Mouse (Mus musculus) G1E (cell line): ENCODE measurements around the gene Slc25a33.

Experiments used
- CTCF ChIP-seq: IDR thresholded peaks from 2 replicates; pipeline ENCODE4 v1.5.1; 2012; ENCODE audit warnings: low read depth, low read length, inconsistent platforms, mixed read lengths
- TAL1 ChIP-seq: conservative IDR thresholded peaks from 2 replicates; pipeline ENCODE4 v1.6.1; 2012; ENCODE audit warnings: low read depth, low read length, inconsistent platforms, mixed read lengths

- TF ChIP-seq CTCF, result no peak
- no peak for TF ChIP-seq TAL1
Measured at GRCm38 (mm10) chr4:149782975-149783374, 8.9 kb upstream of the Slc25a33 start.
